Mouse (Mus musculus) c-Kit-positive CD71-positive TER-119-positive erythroid progenitor cells, embryonic 14.5 days (primary cell): Measurements from ENCODE around the gene Zfp619.
"Not testable (repeated sequence)": the region's sequence is repeated elsewhere in the genome, so short reads cannot be mapped to it uniquely, and the experiment has no call there.

Experiments used
- DNase-seq: peaks from one replicate; pipeline ENCODE4 v3.0.0-alpha.2; 2013; ENCODE audit warnings: low spot score

The Zfp619 gene

DNA sequence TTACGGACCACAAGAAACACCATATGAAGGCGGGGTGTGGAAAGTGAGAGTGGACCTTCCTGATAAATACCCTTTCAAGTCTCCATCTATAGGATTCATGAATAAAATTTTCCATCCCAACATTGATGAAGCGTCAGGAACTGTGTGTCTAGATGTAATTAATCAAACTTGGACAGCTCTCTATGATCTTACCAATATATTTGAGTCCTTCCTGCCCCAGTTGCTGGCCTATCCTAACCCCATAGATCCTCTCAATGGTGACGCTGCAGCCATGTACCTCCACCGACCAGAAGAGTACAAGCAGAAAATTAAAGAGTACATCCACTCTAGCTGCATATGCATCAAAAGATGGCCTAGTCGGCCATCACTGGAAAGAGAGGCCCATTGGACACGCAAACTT lies 71.5 kb downstream of the Zfp619 start:
- DNase-seq = not testable (repeated sequence)
